Mouse (Mus musculus): Measurements from ENCODE around the gene Gk2.

Gk2 gene

GRCm38 (mm10) chr5:97456816-97457215 is at the start of gene Gk2:
TSS of gene Gk2 (minus strand) at chr5:97457021.
- DNase-seq (ENCODE audit: low read depth, low spot score) = no peak

DNA sequence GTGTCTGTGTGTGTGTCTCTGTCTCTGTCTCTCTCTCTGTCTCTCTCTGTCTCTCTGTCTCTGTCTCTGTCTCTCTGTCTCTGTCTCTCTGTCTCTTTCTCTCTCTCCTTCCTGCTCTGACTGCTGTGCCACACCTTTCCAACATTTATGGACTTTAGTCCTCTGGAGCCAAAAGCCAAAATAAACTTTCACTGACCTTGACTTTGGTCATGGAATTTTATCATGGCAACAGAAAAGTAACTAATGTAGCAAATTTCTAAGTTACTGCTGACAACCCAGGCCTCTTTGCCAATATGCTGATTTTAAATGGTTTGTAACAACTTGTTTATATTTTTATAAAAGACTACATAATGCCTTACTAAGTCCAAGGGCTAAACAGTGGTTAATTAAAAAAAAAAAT is 41.2 kb upstream of the Gk2 start:
- no peak for DNase-seq (ENCODE audit: low read depth, low spot score)

DNA sequence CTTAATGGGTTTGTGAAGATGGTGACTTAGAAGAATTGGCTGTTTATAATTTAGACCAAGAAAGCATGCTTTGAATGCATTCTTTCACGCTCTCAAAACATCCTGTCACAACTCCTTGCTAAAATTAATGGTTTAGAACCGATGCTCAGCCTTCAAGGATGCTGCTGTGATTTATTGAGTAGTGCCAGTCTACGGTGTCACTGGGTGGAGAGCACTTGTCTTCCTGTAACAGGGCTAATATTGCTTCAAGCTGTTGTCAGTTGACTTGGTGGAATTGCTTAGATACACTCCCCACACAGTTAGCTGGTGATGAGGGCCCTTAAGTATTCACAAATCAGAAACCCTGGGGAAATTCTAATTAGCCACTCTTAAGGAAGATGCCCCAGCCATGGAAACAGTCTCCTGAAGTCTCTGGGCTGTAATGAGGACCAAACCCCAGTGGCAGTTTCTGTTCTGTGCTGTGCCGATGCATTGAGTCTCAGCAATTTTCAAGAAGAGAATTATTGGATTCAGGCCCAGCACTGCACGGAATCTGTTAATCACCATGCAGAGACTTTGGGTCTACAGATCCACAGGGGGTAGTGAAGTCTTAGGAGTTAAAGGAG is 38.8 kb upstream of the Gk2 start:
- no peak for DNase-seq (ENCODE audit: low read depth, low spot score)

- no peak for DNase-seq (ENCODE audit: low read depth, low spot score)
These were observed 36.6 kb upstream of the Gk2 start for GRCm38 (mm10) chr5:97493421-97493820.

DNA sequence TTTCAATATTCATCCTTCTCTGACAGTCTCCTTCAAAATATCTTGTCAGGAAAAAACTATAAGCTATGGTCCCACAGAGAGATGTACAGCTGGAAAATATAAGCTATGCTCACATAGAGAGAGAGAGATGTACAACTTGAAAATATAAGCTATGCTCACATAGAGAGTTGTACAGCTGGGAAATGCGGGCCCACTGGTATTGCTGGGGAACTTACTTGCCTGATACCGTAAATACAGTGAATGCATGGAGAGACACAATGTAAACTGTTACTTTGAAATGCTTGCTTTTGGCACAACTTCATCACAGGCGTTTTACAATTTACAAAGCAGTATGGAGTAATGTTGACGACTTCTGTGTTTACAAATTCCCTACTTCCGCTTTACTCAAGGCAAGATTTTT is 29.3 kb upstream of the Gk2 start:
- DNase-seq (ENCODE audit: low read depth, low spot score) = no peak

GRCm38 (mm10) chr5:97479991-97480390 is 23.2 kb upstream of the Gk2 start:
- DNase-seq (ENCODE audit: low read depth, low spot score) = no peak

GRCm38 (mm10) chr5:97467246-97467645 is 10.4 kb upstream of the Gk2 start:
- DNase-seq (ENCODE audit: low read depth, low spot score) = no peak

- no peak for DNase-seq (ENCODE audit: low read depth, low spot score)
These were observed 9.8 kb upstream of the Gk2 start for GRCm38 (mm10) chr5:97466430-97467158.

DNA sequence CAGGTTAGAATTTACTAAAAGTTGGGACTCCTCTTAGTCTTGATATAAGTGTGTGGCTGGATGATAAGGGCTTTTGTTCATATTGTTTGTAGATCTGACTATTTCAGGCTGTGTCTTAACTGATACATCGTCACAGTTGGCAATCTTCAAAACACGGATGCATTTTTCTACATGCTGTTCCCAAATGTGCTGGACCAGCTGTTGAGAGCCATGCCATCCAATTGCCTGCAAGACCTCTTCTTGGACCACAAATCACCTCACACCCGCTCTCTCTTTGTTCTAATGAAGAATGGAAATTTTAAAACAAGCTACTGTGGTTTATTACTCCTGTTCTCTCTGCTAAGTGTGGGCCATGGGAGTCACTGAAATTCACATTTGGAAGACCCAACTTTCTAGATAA is 9.1 kb upstream of the Gk2 start:
- DNase-seq (ENCODE audit: low read depth, low spot score) = no peak

- no peak for DNase-seq (ENCODE audit: low read depth, low spot score)
These were observed 6.0 kb upstream of the Gk2 start for GRCm38 (mm10) chr5:97462856-97463255.

GRCm38 (mm10) chr5:97451451-97451850 is 5.4 kb downstream of the Gk2 start:
- DNase-seq (ENCODE audit: low read depth, low spot score) = no peak

DNA sequence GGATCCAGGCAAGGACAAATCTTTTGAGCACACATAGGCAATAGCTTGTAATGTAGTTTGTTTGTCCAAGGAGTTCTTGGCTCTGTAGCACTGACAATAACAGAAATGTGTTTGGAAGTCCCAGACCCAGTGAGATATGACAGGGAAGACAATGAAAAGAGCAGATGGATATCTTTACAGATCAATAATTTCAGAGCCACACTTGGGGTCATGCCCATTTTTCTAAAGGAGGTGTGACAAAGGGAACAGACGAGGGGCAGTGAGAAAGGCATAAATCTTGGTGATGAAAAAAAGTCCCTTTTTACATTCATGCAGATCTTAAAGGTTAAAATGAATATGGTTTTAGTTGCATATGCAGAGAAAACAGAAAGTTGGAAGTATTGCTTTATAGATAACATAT is 12.6 kb downstream of the Gk2 start:
- no peak for DNase-seq (ENCODE audit: low read depth, low spot score)

- DNase-seq (ENCODE audit: low read depth, low spot score) = no peak
These were observed 24.3 kb downstream of the Gk2 start for GRCm38 (mm10) chr5:97432512-97432911.

GRCm38 (mm10) chr5:97429976-97430375 is 26.8 kb downstream of the Gk2 start:
- DNase-seq (ENCODE audit: low read depth, low spot score) = no peak

DNA sequence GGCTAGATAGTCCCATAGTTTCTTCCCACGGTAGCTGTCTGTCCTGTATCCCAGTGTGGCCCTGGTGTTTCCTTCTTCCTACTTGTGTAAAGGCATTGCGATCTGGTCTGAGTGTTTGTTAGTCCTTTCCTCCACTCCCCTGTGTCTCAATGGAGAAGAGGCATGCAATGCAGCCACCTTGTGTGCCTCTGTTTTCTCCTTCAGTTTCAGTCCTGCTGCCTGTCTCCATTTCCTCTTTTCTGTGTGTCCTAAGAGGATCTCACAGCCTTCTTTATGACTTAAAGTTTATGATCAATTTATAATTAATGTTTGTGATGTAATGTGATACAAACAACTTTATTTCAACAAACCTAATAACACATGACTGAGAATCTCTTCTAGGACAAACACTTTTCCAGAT is 35.2 kb downstream of the Gk2 start:
- DNase-seq (ENCODE audit: low read depth, low spot score) = no peak

DNA sequence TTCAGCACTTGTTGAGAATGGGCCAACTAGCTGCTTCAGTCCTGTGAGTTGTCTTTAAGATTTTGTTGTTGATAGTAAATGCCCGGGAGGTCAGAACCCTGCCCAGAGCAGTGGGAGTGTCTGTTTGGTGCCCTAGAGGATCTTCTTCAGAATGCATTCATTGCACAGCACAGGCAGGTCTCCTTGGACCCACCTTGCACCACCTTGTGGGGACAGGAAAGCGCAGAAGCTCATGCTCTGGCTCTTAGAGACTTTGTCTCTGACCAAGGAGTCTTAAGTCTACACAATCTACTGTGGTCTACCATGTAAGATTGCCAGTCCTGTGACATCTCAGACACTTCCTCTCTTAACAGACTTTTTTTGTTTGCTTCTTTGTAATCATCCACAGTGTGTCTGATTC is 39.6 kb downstream of the Gk2 start:
- peak; percentile 29 for DNase-seq (ENCODE audit: low read depth, low spot score)

GRCm38 (mm10) chr5:97415837-97416236 is 41.0 kb downstream of the Gk2 start:
- peak; percentile 36 for DNase-seq (ENCODE audit: low read depth, low spot score)

DNA sequence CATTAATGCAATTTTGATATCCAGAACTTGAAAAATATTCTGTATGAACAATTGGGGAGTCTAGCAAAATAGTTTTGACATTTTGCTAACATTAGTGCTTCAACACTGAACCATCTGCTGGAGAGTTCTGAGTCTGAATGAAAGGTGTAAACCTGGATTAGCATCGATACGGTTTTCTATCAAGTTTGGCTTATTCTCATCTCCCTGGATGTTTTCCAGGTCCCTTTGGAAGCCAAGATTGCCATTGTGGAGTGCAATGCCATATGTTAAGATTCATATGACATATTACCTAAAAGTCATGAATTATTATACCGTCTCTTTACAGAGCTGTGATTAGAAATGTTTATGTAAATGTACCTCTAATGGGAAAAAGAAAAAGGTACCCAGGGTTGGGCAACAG is 43.1 kb downstream of the Gk2 start:
- DNase-seq (ENCODE audit: low read depth, low spot score) = no peak

DNA sequence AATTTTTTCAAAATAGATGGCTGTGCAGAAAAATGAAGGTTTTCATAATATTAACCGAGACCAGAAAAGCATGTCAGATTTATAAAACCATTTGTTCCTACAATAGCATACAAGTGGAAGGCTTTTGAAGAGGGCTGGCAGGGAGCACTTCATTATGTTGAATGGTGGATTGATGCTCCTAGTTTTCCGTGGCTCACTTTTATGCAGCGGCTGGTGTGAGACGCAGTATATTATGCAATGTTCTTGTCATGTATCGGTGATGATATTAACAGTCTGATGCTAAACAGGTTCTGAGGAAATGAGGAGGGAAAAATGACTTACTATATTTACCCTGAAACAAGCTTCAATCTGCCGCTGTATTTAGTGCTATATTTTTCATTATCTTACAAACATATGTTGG is 46.6 kb downstream of the Gk2 start:
- no peak for DNase-seq (ENCODE audit: low read depth, low spot score)

DNA sequence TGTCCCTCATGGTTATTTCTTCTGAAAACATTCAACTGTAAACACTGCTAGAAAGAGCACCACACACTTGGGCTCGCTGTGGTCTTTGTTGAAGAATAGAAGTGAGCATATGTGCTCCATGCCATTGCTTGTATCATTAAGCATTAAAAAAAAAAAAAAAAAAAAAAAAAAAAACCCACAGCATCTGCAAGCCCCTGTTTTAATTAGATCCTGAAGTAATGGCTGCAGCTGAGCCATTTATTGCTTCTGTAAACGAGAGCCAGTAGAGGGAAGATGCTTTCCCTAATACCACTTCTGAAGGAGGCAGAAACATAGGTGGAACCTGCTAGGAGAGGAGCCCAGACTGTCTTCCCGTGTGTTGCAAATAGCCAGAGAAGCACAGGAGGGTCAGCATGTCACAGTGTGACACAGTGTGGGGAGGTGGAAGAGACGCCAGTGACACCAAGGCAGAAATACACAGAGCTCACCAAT is 47.6 kb downstream of the Gk2 start:
- DNase-seq (ENCODE audit: low read depth, low spot score) = no peak
